9 mouse cellular contexts compared by ENCODE assay signal in the genomic region with DNA sequence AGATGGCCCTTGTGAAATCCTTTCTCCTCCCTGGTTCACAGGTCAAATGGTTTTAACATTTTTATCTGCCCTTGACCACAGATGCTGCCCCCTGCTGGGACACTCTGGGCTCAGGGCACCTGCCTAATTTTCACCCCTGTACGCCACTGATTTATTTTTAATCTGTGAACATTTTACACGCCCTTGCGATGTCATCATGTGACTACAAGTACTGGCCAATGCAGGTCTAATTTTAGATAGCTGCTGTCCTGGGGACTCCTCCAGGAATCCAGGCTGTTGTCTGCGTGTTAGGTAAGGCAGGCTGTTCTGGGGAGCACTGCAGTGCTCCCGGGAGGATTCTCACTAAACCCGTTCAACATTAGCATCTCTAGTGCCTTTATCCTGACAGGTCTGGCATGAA.
A peak's percentile ranks its signal among the peaks of the same experiment; 100 is the strongest.
DNase-seq lines count a peak whose midpoint lies in the region; ATAC-seq and TF ChIP-seq lines count a peak whose summit lies in the region.
"Had no signal": no experiment of that assay in that cellular context is flagged by ENCODE, and none has a peak within 500 bp of the region (broad histone marks: within the 10 kb centered on the region; RNA-seq: fewer than 3 reads in every experiment).

No protein-coding gene starts in this region.

- peak; percentile 7 for DNase-seq in kidney, adult 2 months
- peak; percentile 36 to 62 for DNase-seq in right cerebral cortex, postnatal 10 days (ENCODE audit: low spot score in 2 of 2)
- no peak for DNase-seq in right cerebral cortex, postnatal 14 days
- DNase-seq in urinary bladder, postnatal 14 days (ENCODE audit: low spot score) = no peak
- DNase-seq in thymus, postnatal 0 days (ENCODE audit: low spot score) = no peak

- no peak overlapping the region for H3K9ac ChIP-seq in kidney, embryonic 16.5 days (replicated peaks; ENCODE audit: low read length)
- H3K9ac ChIP-seq in heart, embryonic 13.5 days = no peak overlapping the region
- H3K9ac ChIP-seq: lung, embryonic 15.5 days had no signal

- no peak overlapping the region for H3K27ac ChIP-seq in kidney, adult 2 months (ENCODE audit: insufficient read depth, low read depth, low read length)
- H3K27ac ChIP-seq in kidney, embryonic 16.5 days (ENCODE audit: low read length) = no peak overlapping the region
- peak overlapping the region; percentile 38; the same call in 1 of the 2 replicates for H3K27ac ChIP-seq in heart, embryonic 13.5 days (replicated peaks)
- H3K27ac ChIP-seq: lung, embryonic 15.5 days had no signal

- no peaks in the 10 kb centered on the region for H3K36me3 ChIP-seq in kidney, adult 2 months (ENCODE audit: control insufficient read depth, insufficient read depth, low read length)
- H3K36me3 ChIP-seq in kidney, embryonic 16.5 days (ENCODE audit: insufficient read depth, low read length) = no peaks in the 10 kb centered on the region
- no peaks in the 10 kb centered on the region for H3K36me3 ChIP-seq in heart, embryonic 13.5 days
- H3K36me3 ChIP-seq: lung, embryonic 15.5 days had no signal

- H3K4me3 ChIP-seq in kidney, adult 2 months (ENCODE audit: insufficient read depth, low read depth, low read length) = no peak overlapping the region
- H3K4me3 ChIP-seq in kidney, embryonic 16.5 days (ENCODE audit: low read length) = no peak overlapping the region
- no peak overlapping the region for H3K4me3 ChIP-seq in heart, embryonic 13.5 days
- H3K4me3 ChIP-seq: lung, embryonic 15.5 days had no signal

- no peak for ATAC-seq in kidney, embryonic 16.5 days (ENCODE audit: low FRiP score, low TSS enrichment)
- no peak for ATAC-seq in heart, embryonic 13.5 days (ENCODE audit: extremely low read depth, insufficient number of reproducible peaks, low FRiP score, low TSS enrichment)
- ATAC-seq: inflammation-experienced regulatory T-cells, adult 6 months had no signal

- 64% methylated on average over 6 of the region's 6 CpGs for WGBS in kidney, adult 2 months
- WGBS in kidney, embryonic 16.5 days = 71% methylated on average over 6 of the region's 6 CpGs
- 37% methylated on average over 6 of the region's 6 CpGs for WGBS in heart, embryonic 13.5 days

- TF ChIP-seq CTCF in kidney, adult 2 months (conservative IDR thresholded peaks at IDR 0.05; ENCODE audit: insufficient read depth, insufficient read length, low read depth, low read length) = peak; percentile 24; the same call in 1 of the 2 replicates

- TF ChIP-seq POLR2A in kidney, adult 2 months (IDR thresholded peaks at IDR 0.05; ENCODE audit: low read depth, low read length) = no peak

- H3K4me2 ChIP-seq in kidney, embryonic 16.5 days (replicated peaks; ENCODE audit: low read depth, low read length) = no peak overlapping the region
- no peak overlapping the region for H3K4me2 ChIP-seq in heart, embryonic 13.5 days
- H3K4me2 ChIP-seq: lung, embryonic 15.5 days had no signal

- H3K4me1 ChIP-seq in kidney, adult 2 months (ENCODE audit: control insufficient read depth, insufficient read depth, low read length) = no peaks in the 10 kb centered on the region
- no peaks in the 10 kb centered on the region; the same call in 1 of the 2 replicates for H3K4me1 ChIP-seq in kidney, embryonic 16.5 days (ENCODE audit: insufficient read depth, low read length)
- peaks cover 18% of the 10 kb centered on the region for H3K4me1 ChIP-seq in heart, embryonic 13.5 days

- no peaks in the 10 kb centered on the region for H3K27me3 ChIP-seq in kidney, adult 2 months (replicated peaks; ENCODE audit: control insufficient read depth, insufficient read depth, low read length)
- 0 out of 2 replicates have a peak, but pooled peaks cover 7% of the 10 kb centered on the region for H3K27me3 ChIP-seq in kidney, embryonic 16.5 days (ENCODE audit: insufficient read depth, low read length)
- peaks cover 35% of the 10 kb centered on the region for H3K27me3 ChIP-seq in heart, embryonic 13.5 days (replicated peaks)
- H3K27me3 ChIP-seq: lung, embryonic 15.5 days had no signal

- no peaks in the 10 kb centered on the region for H3K9me3 ChIP-seq in kidney, embryonic 16.5 days (ENCODE audit: low read length)
- no peaks in the 10 kb centered on the region for H3K9me3 ChIP-seq in heart, embryonic 13.5 days
- H3K9me3 ChIP-seq: lung, embryonic 15.5 days had no signal

Comparison
In these comparisons a context has a peak if more than half of its experiments do, and no peak if none do; other contexts are left out.
1. DNase-seq: peak in kidney, adult 2 months (single experiment) and right cerebral cortex, postnatal 10 days (2 of 2); none in right cerebral cortex, postnatal 14 days (single experiment), urinary bladder, postnatal 14 days (single experiment) and thymus, postnatal 0 days (single experiment).